Mouse (Mus musculus) limb, embryonic 12.5 days (tissue): Measurements from ENCODE around the gene Olfr805. TPM values are rescaled to one million over a fixed set of nuclear protein-coding genes. Genes with fewer than 3 reads are reported as not detected.

ENCODE experiments used
- ATAC-seq: fragments of 200-750 bp; cut with Nextera tagmentation; 2 replicates; pipeline ENCODE4 v1.8.0; 2017; ENCODE audit warnings: low read depth, moderate TSS enrichment; ENCODE audit not compliant: insufficient number of reproducible peaks, insufficient read depth, low FRiP score, low TSS enrichment
- H3K27ac ChIP-seq: fragments of 300-500 bp; sonication (generic); 2 replicates; pipeline ENCODE4 v1.5.1; 2016; ENCODE audit warnings: mild to moderate bottlenecking, moderate library complexity
- H3K27me3 ChIP-seq: fragments of 300-500 bp; sonication (generic); 2 replicates; pipeline ENCODE4 v1.6.1; 2016; ENCODE audit warnings: mild to moderate bottlenecking, moderate library complexity
- H3K36me3 ChIP-seq: fragments of 300-500 bp; sonication (generic); 2 replicates; pipeline ENCODE4 v1.6.1; 2016; ENCODE audit warnings: mild to moderate bottlenecking, moderate library complexity
- H3K4me1 ChIP-seq: fragments of 300-500 bp; sonication (generic); replicated peaks from 2 replicates; pipeline ENCODE4 v1.6.1; 2016
- H3K4me2 ChIP-seq: fragments of 300-500 bp; sonication (generic); 2 replicates; pipeline ENCODE4 v1.6.1; 2016; ENCODE audit warnings: mild to moderate bottlenecking, moderate library complexity
- H3K4me3 ChIP-seq: fragments of 300-500 bp; sonication (generic); replicated peaks from 2 replicates; pipeline ENCODE4 v1.5.1; 2016; ENCODE audit warnings: mild to moderate bottlenecking
- H3K9ac ChIP-seq: fragments of 300-500 bp; sonication (generic); replicated peaks from 2 replicates; pipeline ENCODE4 v1.6.1; 2016; ENCODE audit warnings: mild to moderate bottlenecking, moderate library complexity
- H3K9me3 ChIP-seq: fragments of 300-500 bp; sonication (generic); 2 replicates; pipeline ENCODE4 v1.6.1; 2016; ENCODE audit warnings: mild to moderate bottlenecking, moderate library complexity
- WGBS: fragments of 180-500 bp; shearing (Covaris S2); methylation state at CpG from one replicate; pipeline ENCODE4 v1.1.7; 2016; 5-methylcytosine and 5-hydroxymethylcytosine counted together
- polyA plus RNA-seq: library from polyadenylated mRNA; unstranded; fragments of >200 nt; fragmentation: Nextera tagmentation; extraction: Ambion mirVana; gene quantifications from 2 replicates; pipeline ENCODE4 v1.2.1, GENCODE M21; 2016

Olfr805 gene
- not detected in 2 replicates for polyA plus RNA-seq

- Histone ChIP-seq H3K4me1 (no peaks in the 10 kb centered on the region), H3K9ac (no peak within 1 kb of the TSS), H3K27me3 (no peaks in the 10 kb centered on the region), H3K4me3 (no peak within 1 kb of the TSS), H3K27ac (no peak within 1 kb of the TSS), H3K36me3 (no peaks in the 10 kb centered on the region), H3K4me2 (no peak within 1 kb of the TSS), H3K9me3 (no peaks in the 10 kb centered on the region)
- ATAC-seq: no peak
- WGBS: 98% methylated on average over 2 of the region's 2 CpGs
Observed at GRCm38 (mm10) chr10:129729275-129729674, at the start of gene Olfr805. Olfr805 (minus strand) TSS chr10:129729375.

- Histone ChIP-seq H3K9me3 (no peaks in the 10 kb centered on the region), H3K4me3 (no peak overlapping the region), H3K4me1 (no peaks in the 10 kb centered on the region), H3K9ac (no peak overlapping the region), H3K27me3 (no peaks in the 10 kb centered on the region), H3K36me3 (no peaks in the 10 kb centered on the region), H3K4me2 (no peak overlapping the region), H3K27ac (no peak overlapping the region)
- no peak for ATAC-seq
Observed at GRCm38 (mm10) chr10:129778123-129778522, 48.9 kb upstream of the Olfr805 start.

- Histone ChIP-seq H3K36me3 (no peaks in the 10 kb centered on the region), H3K27ac (no peak within 1 kb of the TSS), H3K27me3 (no peaks in the 10 kb centered on the region), H3K9me3 (no peaks in the 10 kb centered on the region), H3K4me2 (no peak within 1 kb of the TSS), H3K4me3 (no peak within 1 kb of the TSS), H3K4me1 (no peaks in the 10 kb centered on the region), H3K9ac (no peak within 1 kb of the TSS)
- no peak for ATAC-seq
Observed at GRCm38 (mm10) chr10:129774338-129774737, 45.2 kb upstream of the Olfr805 start, which contains the start of gene Olfr809. Olfr809 (plus strand) TSS chr10:129774638.

GRCm38 (mm10) chr10:129765182-129765581 is 36.0 kb upstream of the Olfr805 start, which contains the start of gene Olfr808:
Olfr808 (plus strand) TSS chr10:129765482.
- H3K27me3 ChIP-seq: no peaks in the 10 kb centered on the region
- H3K4me3 ChIP-seq: no peak within 1 kb of the TSS
- no peak within 1 kb of the TSS for H3K9ac ChIP-seq
- no peak within 1 kb of the TSS for H3K27ac ChIP-seq
- no peaks in the 10 kb centered on the region for H3K36me3 ChIP-seq
- no peak within 1 kb of the TSS for H3K4me2 ChIP-seq
- WGBS: 81% methylated on average over 1 of the region's 1 CpGs
- ATAC-seq: no peak
- no peaks in the 10 kb centered on the region for H3K4me1 ChIP-seq
- H3K9me3 ChIP-seq: no peaks in the 10 kb centered on the region

GRCm38 (mm10) chr10:129757693-129758092 is 28.5 kb upstream of the Olfr805 start, which contains the start of gene Olfr807:
Olfr807 (minus strand) TSS chr10:129757793.
- H3K4me3 ChIP-seq: no peak within 1 kb of the TSS
- no peak for ATAC-seq
- 82% methylated on average over 1 of the region's 1 CpGs for WGBS
- no peaks in the 10 kb centered on the region for H3K9me3 ChIP-seq
- no peaks in the 10 kb centered on the region for H3K27me3 ChIP-seq
- no peaks in the 10 kb centered on the region for H3K4me1 ChIP-seq
- H3K9ac ChIP-seq: no peak within 1 kb of the TSS
- H3K27ac ChIP-seq: no peak within 1 kb of the TSS
- H3K4me2 ChIP-seq: no peak within 1 kb of the TSS
- no peaks in the 10 kb centered on the region for H3K36me3 ChIP-seq

- no peaks in the 10 kb centered on the region for H3K4me1 ChIP-seq
- H3K27ac ChIP-seq: no peak within 1 kb of the TSS
- no peaks in the 10 kb centered on the region for H3K9me3 ChIP-seq
Observed at GRCm38 (mm10) chr10:129741821-129742220, 12.6 kb upstream of the Olfr805 start, which contains the start of gene Olfr806. Olfr806 (minus strand) TSS chr10:129741921.

GRCm38 (mm10) chr10:129702910-129703309 is 26.3 kb downstream of the Olfr805 start, which contains the start of gene Olfr804:
Olfr804 (plus strand) TSS chr10:129703210.
- ATAC-seq: no peak

More at GRCm38 (mm10) chr10:129741821-129742220, 12.6 kb upstream of the Olfr805 start, which contains the start of gene Olfr806:
- Histone ChIP-seq H3K4me2 (no peak within 1 kb of the TSS), H3K27me3 (no peaks in the 10 kb centered on the region), H3K36me3 (no peaks in the 10 kb centered on the region), H3K9ac (no peak within 1 kb of the TSS), H3K4me3 (no peak within 1 kb of the TSS)
- ATAC-seq: no peak

GRCm38 (mm10) chr10:129694186-129694585 is 35.0 kb downstream of the Olfr805 start, which contains the start of gene Olfr803:
Olfr803 (minus strand) TSS chr10:129694286.
- H3K9me3 ChIP-seq: no peaks in the 10 kb centered on the region
- WGBS: 77% methylated on average over 2 of the region's 2 CpGs
- no peaks in the 10 kb centered on the region for H3K27me3 ChIP-seq
- no peak within 1 kb of the TSS for H3K4me2 ChIP-seq
- ATAC-seq: no peak
- H3K4me3 ChIP-seq: no peak within 1 kb of the TSS
- no peak within 1 kb of the TSS for H3K27ac ChIP-seq
- H3K9ac ChIP-seq: no peak within 1 kb of the TSS
- no peaks in the 10 kb centered on the region for H3K4me1 ChIP-seq
- no peaks in the 10 kb centered on the region for H3K36me3 ChIP-seq

More at GRCm38 (mm10) chr10:129702910-129703309, 26.3 kb downstream of the Olfr805 start, which contains the start of gene Olfr804:
- no peak within 1 kb of the TSS for H3K27ac ChIP-seq
- H3K9me3 ChIP-seq: no peaks in the 10 kb centered on the region
- H3K36me3 ChIP-seq: no peaks in the 10 kb centered on the region
- H3K9ac ChIP-seq: no peak within 1 kb of the TSS
- no peak within 1 kb of the TSS for H3K4me3 ChIP-seq
- H3K4me1 ChIP-seq: no peaks in the 10 kb centered on the region
- no peak within 1 kb of the TSS for H3K4me2 ChIP-seq
- no peaks in the 10 kb centered on the region for H3K27me3 ChIP-seq

- WGBS: 65% methylated on average over 1 of the region's 1 CpGs
- Histone ChIP-seq H3K4me2 (no peak within 1 kb of the TSS), H3K27me3 (no peaks in the 10 kb centered on the region), H3K4me3 (no peak within 1 kb of the TSS), H3K9ac (no peak within 1 kb of the TSS), H3K27ac (no peak within 1 kb of the TSS), H3K4me1 (no peaks in the 10 kb centered on the region), H3K9me3 (no peaks in the 10 kb centered on the region), H3K36me3 (no peaks in the 10 kb centered on the region)
- ATAC-seq: no peak
Observed at GRCm38 (mm10) chr10:129688069-129688468, 41.1 kb downstream of the Olfr805 start, which contains the start of gene Olfr802. Olfr802 (minus strand) TSS chr10:129688169.

- WGBS: 85% methylated on average over 1 of the region's 1 CpGs
- no peak within 1 kb of the TSS for H3K4me2 ChIP-seq
- no peaks in the 10 kb centered on the region for H3K4me1 ChIP-seq
- no peak for ATAC-seq
- no peak within 1 kb of the TSS for H3K4me3 ChIP-seq
- no peaks in the 10 kb centered on the region for H3K9me3 ChIP-seq
- no peak within 1 kb of the TSS for H3K27ac ChIP-seq
- no peaks in the 10 kb centered on the region for H3K27me3 ChIP-seq
- no peaks in the 10 kb centered on the region for H3K36me3 ChIP-seq
- no peak within 1 kb of the TSS for H3K9ac ChIP-seq
Observed at GRCm38 (mm10) chr10:129673765-129674164, 55.4 kb downstream of the Olfr805 start, which contains the start of gene Olfr801. Olfr801 (minus strand) TSS chr10:129673865.
